Mouse (Mus musculus): ENCODE data around the gene Rprml. TPM values are rescaled to one million over a fixed set of nuclear protein-coding genes. Genes with fewer than 3 reads are reported as not detected.

Rprml gene
- total and polyA plus RNA-seq, 3 experiments = not detected

DNA sequence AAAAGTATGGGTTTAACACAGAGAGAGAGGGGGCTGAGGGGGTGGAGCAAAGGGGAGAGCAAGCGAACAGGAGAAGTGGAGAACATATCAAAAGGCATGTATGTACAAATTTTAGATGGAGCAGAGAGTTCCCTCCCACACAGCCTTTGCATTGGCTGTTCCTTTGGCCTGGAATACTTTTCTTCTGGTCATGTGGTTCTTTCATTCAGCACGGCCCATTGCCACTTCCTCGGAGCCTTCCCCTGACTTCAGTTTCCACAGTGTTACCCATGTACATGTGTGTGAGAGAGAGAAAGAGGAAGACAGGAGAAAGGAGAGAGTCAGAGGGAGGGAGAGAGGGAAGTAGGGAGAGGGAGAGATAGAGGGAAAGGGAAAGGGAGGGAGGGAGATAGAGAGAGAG lies 13.9 kb upstream of the Rprml start:
- peaks cover 3 to 5% of the 10 kb centered on the region in 2 experiments for H3K27me3 ChIP-seq (ENCODE audit: control insufficient read depth in 1 of 2, insufficient read depth in 2 of 2, low read length in 2 of 2)
- TF ChIP-seq TCF12 (IDR thresholded peaks at IDR 0.05; ENCODE audit: low read depth, low read length) (no peak), ZKSCAN1 (IDR thresholded peaks at IDR 0.05; ENCODE audit: low read depth, low read length) (no peak), GATA1 (IDR thresholded peaks at IDR 0.05; ENCODE audit: low read depth, low read length) (no peak), HCFC1 (IDR thresholded peaks at IDR 0.05; ENCODE audit: low read depth, low read length) (no peak), ETS1 (IDR thresholded peaks at IDR 0.05; ENCODE audit: low read depth, low read length) (no peak), ZNF384 (IDR thresholded peaks at IDR 0.05; ENCODE audit: low read depth, low read length) (no peak), UBTF (IDR thresholded peaks at IDR 0.05; ENCODE audit: borderline replicate concordance, insufficient read depth, low read depth, low read length) (no peak), SIN3A (IDR thresholded peaks at IDR 0.05; ENCODE audit: low read length) (no peak), MEF2A (IDR thresholded peaks at IDR 0.05; ENCODE audit: extremely low read depth, insufficient replicate concordance, low read depth, low read length, poor library complexity, severe bottlenecking) (no peak), POLR2AphosphoS5 (IDR thresholded peaks at IDR 0.05; ENCODE audit: borderline replicate concordance, low read depth, low read length) (no peak), TBP (IDR thresholded peaks at IDR 0.05; ENCODE audit: low read depth, low read length) (no peak), ELF1 (IDR thresholded peaks at IDR 0.05; ENCODE audit: low read depth, low read length) (no peak), MAZ (IDR thresholded peaks at IDR 0.05; ENCODE audit: low read depth, low read length) (no peak)
- no peaks in the 10 kb centered on the region for H3K4me1 ChIP-seq (ENCODE audit: control insufficient read depth in 1 of 2, insufficient read depth in 2 of 2, low read length in 2 of 2)
- no peak overlapping the region for H3K9ac ChIP-seq (ENCODE audit: control insufficient read depth, low read depth, low read length, poor library complexity, severe bottlenecking)
- no peaks in the 10 kb centered on the region for H3K9me3 ChIP-seq (replicated peaks; ENCODE audit: insufficient read depth, low read length)
- no peak for DNase-seq (ENCODE audit: low read depth, low spot score)
- H3K27ac ChIP-seq (ENCODE audit: control insufficient read depth, low read depth, low read length) = no peak overlapping the region
- H3K4me3 ChIP-seq (ENCODE audit: control insufficient read depth in 1 of 2, insufficient read depth in 1 of 2, low read depth in 2 of 2, low read length in 2 of 2) = no peak overlapping the region
- H3K36me3 ChIP-seq (ENCODE audit: control insufficient read depth in 1 of 2, insufficient read depth in 2 of 2, low read length in 2 of 2) = no peaks in the 10 kb centered on the region
- no peaks in the 10 kb centered on the region for H3K79me2 ChIP-seq (ENCODE audit: control insufficient read depth, insufficient read depth, low read length, poor library complexity)

DNA sequence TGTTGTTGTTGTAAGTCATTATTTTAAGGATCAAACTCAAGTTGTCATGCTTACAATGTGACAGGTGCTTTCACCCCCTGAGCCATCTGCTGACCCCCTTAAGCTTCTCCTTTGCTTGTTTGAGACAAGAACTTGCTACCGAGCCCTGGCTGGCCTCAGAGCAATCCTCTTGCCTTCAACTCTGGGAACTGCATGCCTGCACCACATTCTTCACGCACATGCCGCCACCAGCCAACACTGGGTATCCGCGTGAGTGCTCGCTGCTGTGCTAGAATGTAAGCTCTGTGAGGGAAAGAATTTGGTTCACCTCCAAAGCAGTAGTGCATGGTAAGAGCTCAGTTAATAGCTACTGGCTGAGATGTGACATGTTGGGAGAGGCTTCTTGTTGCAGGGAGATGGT lies 13.1 kb upstream of the Rprml start:
- Histone ChIP-seq H3K4me1 (ENCODE audit: control insufficient read depth in 1 of 2, insufficient read depth in 2 of 2, low read length in 2 of 2) (no peaks in the 10 kb centered on the region), H3K9ac (ENCODE audit: control insufficient read depth, low read depth, low read length, poor library complexity, severe bottlenecking) (no peak overlapping the region), H3K79me2 (ENCODE audit: control insufficient read depth, insufficient read depth, low read length, poor library complexity) (no peaks in the 10 kb centered on the region), H3K27me3 (ENCODE audit: control insufficient read depth in 1 of 2, insufficient read depth in 2 of 2, low read length in 2 of 2) (peaks cover 5% of the 10 kb centered on the region in 2 experiments), H3K4me3 (ENCODE audit: control insufficient read depth in 1 of 2, insufficient read depth in 1 of 2, low read depth in 2 of 2, low read length in 2 of 2) (no peak overlapping the region), H3K27ac (ENCODE audit: control insufficient read depth, low read depth, low read length) (no peak overlapping the region), H3K9me3 (replicated peaks; ENCODE audit: insufficient read depth, low read length) (no peaks in the 10 kb centered on the region), H3K36me3 (ENCODE audit: control insufficient read depth in 1 of 2, insufficient read depth in 2 of 2, low read length in 2 of 2) (no peaks in the 10 kb centered on the region)
- DNase-seq (ENCODE audit: low read depth, low spot score) = no peak
- no peak for TF ChIP-seq MYC (IDR thresholded peaks at IDR 0.05; ENCODE audit: low read depth, low read length)
- no peak for TF ChIP-seq TBP (IDR thresholded peaks at IDR 0.05; ENCODE audit: low read depth, low read length)
- TF ChIP-seq CHD1 (IDR thresholded peaks at IDR 0.05; ENCODE audit: low read depth, low read length) = no peak
- no peak for TF ChIP-seq SMC3 (IDR thresholded peaks at IDR 0.05; ENCODE audit: low read depth, low read length)
- TF ChIP-seq SIN3A (IDR thresholded peaks at IDR 0.05; ENCODE audit: low read length) = no peak
- no peak for TF ChIP-seq NELFE (IDR thresholded peaks at IDR 0.05; ENCODE audit: low read depth, low read length)
- TF ChIP-seq TCF12 (IDR thresholded peaks at IDR 0.05; ENCODE audit: low read depth, low read length) = no peak
- TF ChIP-seq CTCF (IDR thresholded peaks at IDR 0.05 in 2 of 3, conservative IDR thresholded peaks at IDR 0.05 in 1 of 3; ENCODE audit: control insufficient read depth in 1 of 3, insufficient read depth in 1 of 3, low read depth in 2 of 3, low read length in 3 of 3, poor library complexity in 1 of 3, severe bottlenecking in 1 of 3) = no peak
- TF ChIP-seq EP300 (IDR thresholded peaks at IDR 0.05; ENCODE audit: low read depth in 1 of 2, low read length in 2 of 2) = no peak
- TF ChIP-seq MAFK (IDR thresholded peaks at IDR 0.05; ENCODE audit: borderline replicate concordance, low read depth, low read length) = no peak
- no peak for TF ChIP-seq MEF2A (IDR thresholded peaks at IDR 0.05; ENCODE audit: extremely low read depth, insufficient replicate concordance, low read depth, low read length, poor library complexity, severe bottlenecking)

Measured in MEL (cell line).